Mouse (Mus musculus) forebrain, postnatal 0 days (tissue): Measurements from ENCODE around the gene Ap2b1. TPM values are rescaled to one million over a fixed set of nuclear protein-coding genes. Genes with fewer than 3 reads are reported as not detected.

Experiments used
- ATAC-seq: fragments of 200-750 bp; cut with Nextera tagmentation; 2 replicates; pipeline ENCODE4 v1.8.0; 2017; ENCODE audit warnings: mild to moderate bottlenecking, moderate library complexity
- DNase-seq: peaks from one replicate; pipeline ENCODE4 v3.0.0-alpha.2; 2015
- H3K27ac ChIP-seq: fragments of 300-500 bp; sonication (generic); 2 replicates; pipeline ENCODE4 v1.5.1; 2014; ENCODE audit warnings: low read depth, mild to moderate bottlenecking, antibody characterized with exemption, low read length, moderate library complexity, mixed read lengths
- H3K27me3 ChIP-seq: fragments of 300-500 bp; sonication (generic); 2 replicates; pipeline ENCODE4 v1.6.1; 2014; ENCODE audit warnings: mild to moderate bottlenecking, low read length, mixed read lengths; ENCODE audit not compliant: insufficient read depth
- H3K36me3 ChIP-seq: fragments of 300-500 bp; sonication (generic); 2 replicates; pipeline ENCODE4 v1.6.1; 2014; ENCODE audit warnings: mild to moderate bottlenecking, moderate library complexity; ENCODE audit not compliant: insufficient read depth
- H3K4me1 ChIP-seq: fragments of 300-500 bp; sonication (generic); 2 replicates; pipeline ENCODE4 v1.6.1; 2014; ENCODE audit warnings: antibody characterized with exemption; ENCODE audit not compliant: insufficient read depth
- H3K4me2 ChIP-seq: fragments of 300-500 bp; sonication (generic); 2 replicates; pipeline ENCODE4 v1.6.1; 2014; ENCODE audit warnings: low read depth, mild to moderate bottlenecking, moderate library complexity
- H3K4me3 ChIP-seq: fragments of 300-500 bp; sonication (generic); 2 replicates; pipeline ENCODE4 v1.5.1; 2014; ENCODE audit warnings: low read depth, low read length, mixed read lengths
- H3K9ac ChIP-seq: fragments of 300-500 bp; sonication (generic); 2 replicates; pipeline ENCODE4 v1.6.1; 2014; ENCODE audit warnings: mild to moderate bottlenecking
- H3K9me3 ChIP-seq: fragments of 300-500 bp; sonication (generic); 2 replicates; pipeline ENCODE4 v1.6.1; 2016; ENCODE audit warnings: low read length
- CTCF ChIP-seq: sonication (generic); IDR thresholded peaks from 2 replicates; pipeline ENCODE4 v1.5.1; 2016; ENCODE audit warnings: antibody characterized with exemption, control low read depth, low read depth
- WGBS: fragments of 180-500 bp; shearing (Covaris S2); extraction: QIAGEN DNeasy Blood & Tissue Kit; methylation state at CpG from one replicate; pipeline ENCODE4 v1.1.7; 2014; 5-methylcytosine and 5-hydroxymethylcytosine counted together
- polyA plus RNA-seq: library from polyadenylated mRNA; unstranded; fragments of >200 nt; fragmentation: Nextera tagmentation; extraction: Ambion mirVana; gene quantifications from 2 replicates; pipeline ENCODE4 v1.2.1, GENCODE M21; 2015
- total RNA-seq: library from RNA; depleted of rRNA; stranded (reverse); fragments of >200 nt; gene quantifications from 2 replicates; pipeline ENCODE4 v1.2.3, GENCODE M21; 2014

The Ap2b1 gene
- total and polyA plus RNA-seq, 2 experiments from 2014 or later: 110 to 230 TPM

DNA sequence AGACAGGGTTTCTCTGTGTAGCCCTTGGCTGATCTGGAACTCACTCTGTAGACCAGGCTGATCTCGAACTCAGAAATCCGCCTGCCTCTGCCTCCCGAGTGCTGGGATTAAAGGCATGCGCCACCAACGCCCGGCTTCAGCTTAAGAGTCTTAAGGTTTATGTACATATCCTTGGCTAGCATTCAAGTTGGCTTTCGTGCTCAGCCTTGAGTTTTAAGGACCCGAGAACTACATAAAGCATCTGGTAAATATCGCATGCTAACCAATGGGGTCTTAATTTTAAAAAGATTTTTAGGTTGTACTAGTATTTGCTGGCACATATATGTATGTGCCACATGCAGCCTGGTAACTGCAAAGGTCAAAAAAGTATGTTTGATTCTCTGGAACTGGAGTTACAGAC, 900 bp downstream of the Ap2b1 start:
- Histone ChIP-seq H3K9ac (no peak overlapping the region), H3K4me3 (no peak overlapping the region), H3K36me3 (peaks cover 9% of the 10 kb centered on the region; the same call in 1 of the 2 replicates), H3K9me3 (no peaks in the 10 kb centered on the region), H3K27me3 (no peaks in the 10 kb centered on the region), H3K4me1 (peaks cover 19% of the 10 kb centered on the region), H3K27ac (no peak overlapping the region), H3K4me2 (no peak overlapping the region)
- no peak for TF ChIP-seq CTCF
- 92% methylated on average over 9 of the region's 9 CpGs for WGBS
- DNase-seq (no peak), ATAC-seq (no peak)

DNA sequence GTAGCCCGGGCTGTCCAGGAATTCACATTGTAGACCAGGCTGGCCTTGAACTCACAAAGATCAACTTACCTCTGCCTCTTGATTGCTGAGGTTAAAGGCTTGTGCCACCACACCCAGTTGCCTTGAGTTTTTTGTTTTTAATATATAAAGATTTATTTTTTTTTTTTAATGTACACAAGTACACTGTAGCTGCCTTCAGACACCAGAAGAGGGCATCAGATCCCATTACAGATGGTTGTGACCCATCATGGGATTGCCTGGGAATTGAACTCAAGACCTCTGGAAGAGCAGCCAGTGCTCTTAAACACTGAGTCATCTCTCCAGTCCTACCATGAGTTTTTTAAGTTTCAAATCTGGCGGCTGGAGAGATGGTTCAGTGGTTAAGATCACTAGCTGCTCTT, 2.6 kb downstream of the Ap2b1 start:
- Histone ChIP-seq H3K27me3 (no peaks in the 10 kb centered on the region), H3K9me3 (no peaks in the 10 kb centered on the region), H3K36me3 (no peaks in the 10 kb centered on the region), H3K27ac (no peak overlapping the region), H3K4me1 (peaks cover 23% of the 10 kb centered on the region), H3K4me2 (no peak overlapping the region), H3K4me3 (no peak overlapping the region), H3K9ac (no peak overlapping the region)
- ATAC-seq (no peak), DNase-seq (no peak)
- TF ChIP-seq CTCF: 0 out of 2 replicates have a peak, but pooled peaks have one; percentile 6
- WGBS: 67% methylated on average over 2 of the region's 2 CpGs

DNA sequence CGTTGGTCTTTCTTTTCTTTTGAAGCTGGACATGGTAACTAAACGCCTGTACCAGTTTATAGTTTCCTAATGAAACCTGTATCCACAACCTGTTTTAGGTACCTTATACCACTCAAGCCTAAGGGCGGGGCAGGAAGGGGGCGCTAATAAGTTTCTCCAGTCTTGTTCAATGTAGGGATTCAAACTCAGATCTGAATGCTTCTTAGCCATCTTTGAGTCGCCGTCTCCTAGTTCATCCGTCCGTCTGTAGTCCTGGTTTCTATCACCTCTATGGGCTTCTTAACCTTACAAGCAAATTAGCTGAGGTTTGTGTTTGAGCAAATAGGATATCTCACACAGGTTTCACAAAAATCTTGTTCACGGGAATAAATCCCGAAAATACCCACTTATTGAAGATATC, 3.3 kb downstream of the Ap2b1 start:
- Histone ChIP-seq H3K9ac (peak overlapping the region; percentile 93), H3K36me3 (no peaks in the 10 kb centered on the region), H3K27me3 (no peaks in the 10 kb centered on the region), H3K4me1 (peaks cover 23% of the 10 kb centered on the region), H3K27ac (peak overlapping the region; percentile 98), H3K4me3 (peak overlapping the region; percentile 98), H3K4me2 (peak overlapping the region; percentile 52), H3K9me3 (no peaks in the 10 kb centered on the region)
- DNase-seq (no peak), ATAC-seq (no peak)
- WGBS: 7% methylated on average over 10 of the region's 10 CpGs
- TF ChIP-seq CTCF: peak; percentile 34; the same call in 1 of the 2 replicates

DNA sequence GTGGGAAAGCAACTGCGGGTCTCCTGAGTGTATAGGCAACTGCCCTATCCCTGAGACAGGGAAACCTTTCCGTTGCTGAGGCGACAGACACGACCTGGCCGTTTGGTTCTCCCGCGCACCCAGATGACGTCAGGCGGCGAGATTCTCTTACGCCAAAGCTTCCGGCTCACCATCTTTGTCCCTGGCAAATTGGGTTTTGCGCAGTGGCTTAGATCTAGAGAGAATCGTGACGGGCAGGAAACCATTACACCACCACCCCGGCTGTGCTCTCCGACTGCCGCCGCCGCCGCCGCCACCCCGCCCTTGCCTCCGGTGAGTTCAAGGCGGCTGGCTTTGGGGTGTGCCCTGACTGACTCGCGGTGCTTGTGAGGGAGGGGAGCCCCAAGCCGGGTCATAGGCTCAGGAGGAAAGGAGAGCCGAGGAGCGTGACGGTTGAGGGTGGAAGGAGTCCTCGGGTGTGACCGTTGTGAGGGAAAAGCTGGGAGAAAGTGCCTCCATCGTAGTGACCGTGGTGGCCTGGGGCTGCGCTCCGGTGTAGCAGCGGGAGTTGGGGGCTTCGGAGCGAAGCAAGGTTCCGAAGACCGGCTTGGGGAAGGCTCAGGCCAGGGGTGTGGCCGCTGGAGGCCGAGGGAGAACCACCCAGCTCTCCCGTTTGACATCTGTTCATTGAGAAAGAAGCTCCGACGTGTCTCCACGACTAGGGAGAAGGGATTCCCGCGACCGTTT, 3.9 kb downstream of the Ap2b1 start, which contains the start of gene Pex12:
TSS of gene Pex12 (minus strand) at position 61 of the 726 bp plus-strand sequence.
- WGBS: under 1% methylated on average over 51 of the region's 51 CpGs
- H3K36me3 ChIP-seq: no peaks in the 10 kb centered on the region

DNA sequence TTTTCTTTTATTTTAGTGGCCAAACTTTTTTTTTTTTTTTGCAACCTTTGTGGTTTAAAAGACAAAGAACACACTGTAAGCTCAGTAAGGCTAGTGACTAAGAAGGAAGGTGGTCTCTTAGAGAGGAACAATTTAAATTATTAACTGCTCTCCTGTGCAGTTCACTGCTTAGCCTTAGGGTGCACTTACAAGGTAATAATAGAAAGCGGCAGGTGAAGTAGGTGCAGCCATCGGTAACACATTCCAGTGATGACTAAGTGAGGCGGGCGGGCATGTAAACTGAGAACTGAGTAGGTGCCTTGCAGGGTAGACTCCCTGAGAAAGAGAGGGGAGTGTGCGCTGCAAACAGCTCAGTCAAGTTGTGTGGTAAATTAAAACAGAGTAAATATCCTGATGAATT, 4.9 kb downstream of the Ap2b1 start:
- Histone ChIP-seq H3K27me3 (no peaks in the 10 kb centered on the region), H3K36me3 (peaks cover 8% of the 10 kb centered on the region; the same call in 1 of the 2 replicates), H3K4me2 (peak overlapping the region; percentile 52), H3K9ac (peak overlapping the region; percentile 93), H3K27ac (no peak overlapping the region), H3K4me1 (peaks cover 16% of the 10 kb centered on the region; the same call in 1 of the 2 replicates), H3K4me3 (peak overlapping the region; percentile 98), H3K9me3 (no peaks in the 10 kb centered on the region)
- DNase-seq: no peak
- no peak for TF ChIP-seq CTCF
- ATAC-seq: no peak
- WGBS: 64% methylated on average over 5 of the region's 5 CpGs

More for the DNA sequence above, 3.9 kb downstream of the Ap2b1 start, which contains the start of gene Pex12:
- peak within 1 kb of the TSS; percentile 52 for H3K4me2 ChIP-seq
- no peaks in the 10 kb centered on the region for H3K9me3 ChIP-seq
- H3K4me1 ChIP-seq: peaks cover 23% of the 10 kb centered on the region
- peak within 1 kb of the TSS; percentile 98 for H3K4me3 ChIP-seq
- H3K27me3 ChIP-seq: no peaks in the 10 kb centered on the region
- peak; percentile 98 for DNase-seq
- peak within 1 kb of the TSS; percentile 93 for H3K9ac ChIP-seq
- ATAC-seq: peak; percentile 86
- TF ChIP-seq CTCF: no peak
- peak within 1 kb of the TSS; percentile 98 for H3K27ac ChIP-seq

DNA sequence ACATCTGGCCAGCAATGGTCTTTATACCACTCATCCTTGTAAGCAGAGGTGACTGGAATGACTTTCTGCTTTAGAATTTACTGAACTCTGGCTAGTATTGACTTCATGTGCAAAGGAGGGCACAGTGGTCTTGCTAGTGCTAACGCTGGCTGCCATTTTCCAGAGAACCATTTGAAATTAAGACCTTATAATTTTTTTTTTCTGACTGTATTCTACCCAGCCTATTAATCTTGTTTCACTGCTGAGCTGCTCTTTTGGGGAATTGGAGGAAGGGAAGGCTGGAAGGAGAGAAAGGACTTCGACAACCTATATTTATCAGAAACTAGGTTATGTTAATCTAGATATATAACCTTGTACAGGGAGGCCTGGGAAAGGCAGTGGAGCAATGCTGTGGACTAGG, 5.7 kb downstream of the Ap2b1 start:
- H3K27me3 ChIP-seq: no peaks in the 10 kb centered on the region
- H3K36me3 ChIP-seq: peaks cover 10% of the 10 kb centered on the region; the same call in 1 of the 2 replicates
- peak overlapping the region; percentile 52 for H3K4me2 ChIP-seq
- no peaks in the 10 kb centered on the region for H3K9me3 ChIP-seq
- 86% methylated on average over 2 of the region's 2 CpGs for WGBS
- no peak overlapping the region for H3K27ac ChIP-seq
- TF ChIP-seq CTCF: no peak
- DNase-seq (no peak), ATAC-seq (no peak)
- H3K4me1 ChIP-seq: peaks cover 16% of the 10 kb centered on the region; the same call in 1 of the 2 replicates
- no peak overlapping the region for H3K4me3 ChIP-seq
- peak overlapping the region; percentile 93; the same call in 1 of the 2 replicates for H3K9ac ChIP-seq

DNA sequence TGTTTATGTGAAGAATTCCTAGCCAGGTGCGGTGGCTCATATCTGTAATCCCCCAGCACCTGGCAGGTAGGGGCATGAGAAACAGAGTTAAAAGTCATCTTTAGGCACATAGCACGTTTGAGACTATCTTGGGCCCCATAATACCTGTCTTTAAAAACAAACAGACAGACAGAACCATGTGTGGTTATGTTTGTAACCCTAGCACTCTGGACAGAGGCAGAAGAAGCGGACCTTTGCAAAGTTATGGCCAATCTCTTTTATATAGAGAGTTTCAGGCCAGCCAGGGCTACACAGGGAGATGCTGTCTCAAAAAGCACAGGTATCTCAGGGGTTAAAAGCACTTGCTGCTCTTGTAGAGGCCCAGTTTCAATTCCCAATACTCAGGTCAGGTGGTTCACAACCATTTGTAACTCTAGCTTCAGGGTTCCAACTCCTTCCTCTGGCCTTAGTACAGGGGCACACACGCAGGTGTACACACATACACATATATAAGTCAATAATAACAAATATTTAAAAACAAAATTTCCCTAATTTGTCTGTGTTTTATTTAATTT, 8.0 kb downstream of the Ap2b1 start:
- H3K9me3 ChIP-seq: no peaks in the 10 kb centered on the region
- no peak overlapping the region for H3K9ac ChIP-seq
- no peak for TF ChIP-seq CTCF
- no peak for DNase-seq
- H3K36me3 ChIP-seq: peaks cover 15% of the 10 kb centered on the region; the same call in 1 of the 2 replicates
- WGBS: 84% methylated on average over 4 of the region's 4 CpGs
- no peaks in the 10 kb centered on the region for H3K27me3 ChIP-seq
- peaks cover 16% of the 10 kb centered on the region; the same call in 1 of the 2 replicates for H3K4me1 ChIP-seq
- no peak overlapping the region for H3K4me3 ChIP-seq
- ATAC-seq: no peak
- H3K27ac ChIP-seq: no peak overlapping the region
- H3K4me2 ChIP-seq: no peak overlapping the region
